ENCODE assay signal across 8 mouse cellular contexts in the genomic region with DNA sequence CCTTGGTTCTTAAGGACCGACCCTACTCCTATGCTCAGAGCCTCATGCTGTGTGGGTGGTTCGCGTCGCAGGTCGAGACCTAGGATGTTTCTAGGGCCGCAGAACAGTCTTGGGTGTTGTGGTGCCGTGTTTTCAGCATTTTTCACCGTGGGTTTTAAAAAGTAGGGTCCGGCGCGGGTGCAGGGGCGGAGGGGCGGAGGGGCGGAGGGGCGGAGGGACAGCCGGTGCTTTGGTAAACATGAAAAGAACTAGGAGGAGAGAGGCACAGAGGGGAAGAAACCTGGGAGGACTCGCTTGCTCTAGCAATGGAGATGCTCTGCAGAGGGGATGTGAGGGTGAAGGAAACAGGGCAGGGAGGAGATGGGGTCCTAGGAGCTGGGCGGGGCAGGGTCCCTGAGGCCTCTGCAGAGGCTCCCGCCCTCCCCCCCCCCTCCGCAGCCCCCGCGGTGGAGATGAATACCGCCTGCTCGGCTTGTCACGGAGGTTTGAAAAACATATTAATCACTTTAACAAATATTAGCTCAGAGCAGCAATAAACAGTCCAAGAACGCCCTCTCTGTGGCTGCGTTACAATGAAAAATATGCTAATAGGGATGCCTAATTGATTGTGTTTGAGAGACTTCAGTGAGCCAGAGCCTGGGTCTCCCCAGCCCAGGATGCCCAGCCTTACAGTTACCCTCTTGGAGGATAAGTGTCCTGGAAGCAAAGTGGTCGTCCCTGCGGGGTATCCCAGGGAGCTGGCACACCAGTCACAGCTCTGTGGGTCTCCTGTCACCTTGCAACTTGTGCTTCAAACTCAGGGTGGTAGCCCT.
DNase-seq lines count a peak whose midpoint lies in the region; ATAC-seq and TF ChIP-seq lines count a peak whose summit lies in the region.

No protein-coding gene starts in this region.

- no peaks in the 10 kb centered on the region for H3K9me3 ChIP-seq in embryonic facial prominence, embryonic 13.5 days
- H3K9me3 ChIP-seq in hindbrain, embryonic 15.5 days = no peaks in the 10 kb centered on the region
- no peaks in the 10 kb centered on the region for H3K9me3 ChIP-seq in midbrain, embryonic 14.5 days (ENCODE audit: control insufficient read depth, low read length)

- H3K27me3 ChIP-seq in kidney, adult 2 months (replicated peaks; ENCODE audit: control insufficient read depth, insufficient read depth, low read length) = no peaks in the 10 kb centered on the region
- peaks cover 7% of the 10 kb centered on the region; the same call in 1 of the 2 replicates for H3K27me3 ChIP-seq in embryonic facial prominence, embryonic 13.5 days
- H3K27me3 ChIP-seq in hindbrain, embryonic 15.5 days = peaks cover 4% of the 10 kb centered on the region; the same call in 1 of the 2 replicates
- no peaks in the 10 kb centered on the region for H3K27me3 ChIP-seq in midbrain, embryonic 14.5 days (ENCODE audit: control insufficient read depth, insufficient read depth, low read length)

- H3K9ac ChIP-seq in embryonic facial prominence, embryonic 13.5 days = peak overlapping the region; percentile 17; the same call in 1 of the 2 replicates
- H3K9ac ChIP-seq in hindbrain, embryonic 15.5 days = no peak overlapping the region
- 0 out of 2 replicates have a peak overlapping the region, but pooled peaks have one; percentile 20 for H3K9ac ChIP-seq in midbrain, embryonic 14.5 days (replicated peaks; ENCODE audit: low read length)

- H3K36me3 ChIP-seq in kidney, adult 2 months (ENCODE audit: control insufficient read depth, insufficient read depth, low read length) = no peaks in the 10 kb centered on the region
- no peaks in the 10 kb centered on the region for H3K36me3 ChIP-seq in embryonic facial prominence, embryonic 13.5 days
- no peaks in the 10 kb centered on the region for H3K36me3 ChIP-seq in hindbrain, embryonic 15.5 days
- no peaks in the 10 kb centered on the region for H3K36me3 ChIP-seq in midbrain, embryonic 14.5 days (ENCODE audit: control insufficient read depth, insufficient read depth, low read length)

- DNase-seq in kidney, adult 2 months = peak; percentile 11
- no peak for DNase-seq in kidney, postnatal 25 days
- peak; percentile 43 for DNase-seq in midbrain, embryonic 14.5 days
- no peak for DNase-seq in B cell, adult 2 months
- DNase-seq in layer of hippocampus, adult 9-11 months = no peak
- DNase-seq in spleen, adult 18-20 months = no peak

- H3K27ac ChIP-seq in kidney, adult 2 months (ENCODE audit: insufficient read depth, low read depth, low read length) = no peak overlapping the region
- peak overlapping the region; percentile 14; the same call in 1 of the 2 replicates for H3K27ac ChIP-seq in embryonic facial prominence, embryonic 13.5 days
- H3K27ac ChIP-seq in hindbrain, embryonic 15.5 days (replicated peaks) = no peak overlapping the region; the same call in 1 of the 2 replicates
- H3K27ac ChIP-seq in midbrain, embryonic 14.5 days (replicated peaks; ENCODE audit: low read depth, low read length) = 0 out of 2 replicates have a peak overlapping the region, but pooled peaks have one; percentile 20

- no peak overlapping the region for H3K4me3 ChIP-seq in kidney, adult 2 months (ENCODE audit: insufficient read depth, low read depth, low read length)
- H3K4me3 ChIP-seq in embryonic facial prominence, embryonic 13.5 days = 0 out of 2 replicates have a peak overlapping the region, but pooled peaks have one; percentile 17
- H3K4me3 ChIP-seq in hindbrain, embryonic 15.5 days = no peak overlapping the region
- H3K4me3 ChIP-seq in midbrain, embryonic 14.5 days (replicated peaks; ENCODE audit: low read depth, low read length) = no peak overlapping the region

- no peak for TF ChIP-seq POLR2A in kidney, adult 2 months (IDR thresholded peaks at IDR 0.05; ENCODE audit: low read depth, low read length)

- WGBS in kidney, adult 2 months = 18% methylated on average over 29 of the region's 29 CpGs
- 12% methylated on average over 28 of the region's 29 CpGs for WGBS in embryonic facial prominence, embryonic 13.5 days
- 5% methylated on average over 27 of the region's 29 CpGs for WGBS in hindbrain, embryonic 15.5 days
- 4% methylated on average over 29 of the region's 29 CpGs for WGBS in midbrain, embryonic 14.5 days

- ATAC-seq in embryonic facial prominence, embryonic 13.5 days (ENCODE audit: insufficient number of reproducible peaks, insufficient read depth, low FRiP score, low TSS enrichment, low read depth) = no peak
- ATAC-seq in hindbrain, embryonic 15.5 days (ENCODE audit: low FRiP score, low read depth) = no peak
- no peak for ATAC-seq in midbrain, embryonic 14.5 days (ENCODE audit: low FRiP score, low TSS enrichment)

- H3K4me1 ChIP-seq in kidney, adult 2 months (ENCODE audit: control insufficient read depth, insufficient read depth, low read length) = no peaks in the 10 kb centered on the region
- peaks cover 34% of the 10 kb centered on the region for H3K4me1 ChIP-seq in embryonic facial prominence, embryonic 13.5 days
- H3K4me1 ChIP-seq in hindbrain, embryonic 15.5 days (replicated peaks) = peaks cover 21% of the 10 kb centered on the region
- H3K4me1 ChIP-seq in midbrain, embryonic 14.5 days (ENCODE audit: control insufficient read depth, insufficient read depth, low read length) = peaks cover 26% of the 10 kb centered on the region

- TF ChIP-seq CTCF in kidney, adult 2 months (conservative IDR thresholded peaks at IDR 0.05; ENCODE audit: insufficient read depth, insufficient read length, low read depth, low read length) = no peak

- H3K4me2 ChIP-seq in embryonic facial prominence, embryonic 13.5 days = peak overlapping the region; percentile 53
- peak overlapping the region; percentile 45 for H3K4me2 ChIP-seq in hindbrain, embryonic 15.5 days
- peak overlapping the region; percentile 40 for H3K4me2 ChIP-seq in midbrain, embryonic 14.5 days (ENCODE audit: low read length)

Comparison
In these comparisons a context has a peak if more than half of its experiments do, and no peak if none do; other contexts are left out.
1. DNase-seq: peak in kidney, adult 2 months (single experiment) and midbrain, embryonic 14.5 days (single experiment); none in kidney, postnatal 25 days (0 of 2), B cell, adult 2 months (0 of 2), layer of hippocampus, adult 9-11 months (single experiment) and spleen, adult 18-20 months (0 of 2).
2. H3K27ac ChIP-seq: peak in embryonic facial prominence, embryonic 13.5 days (single experiment) and midbrain, embryonic 14.5 days (single experiment); none in kidney, adult 2 months (single experiment) and hindbrain, embryonic 15.5 days (single experiment).
3. Peak in every context shown above with its lines, with median percentiles within 50 percentile points of each other: H3K4me2 ChIP-seq.